Mouse (Mus musculus) intestine, postnatal 0 days (tissue): ENCODE results near the gene Leo1. TPM values are rescaled to one million over a fixed set of nuclear protein-coding genes. Genes with fewer than 3 reads are reported as not detected.

ENCODE experiments used
- ATAC-seq: fragments of 200-750 bp; cut with Nextera tagmentation; 2 replicates; pipeline ENCODE4 v1.8.0; 2017; ENCODE audit warnings: mild to moderate bottlenecking, moderate TSS enrichment, moderate library complexity
- H3K27ac ChIP-seq: fragments of 300-500 bp; sonication (generic); 2 replicates; pipeline ENCODE4 v1.5.1; 2014; ENCODE audit warnings: mild to moderate bottlenecking, low read depth, low read length, moderate library complexity
- H3K27me3 ChIP-seq: fragments of 300-500 bp; sonication (generic); replicated peaks from 2 replicates; pipeline ENCODE4 v1.6.1; 2014; ENCODE audit warnings: low read length, mixed read lengths; ENCODE audit not compliant: control insufficient read depth, insufficient read depth
- H3K36me3 ChIP-seq: fragments of 300-500 bp; sonication (generic); 2 replicates; pipeline ENCODE4 v1.6.1; 2014; ENCODE audit warnings: mild to moderate bottlenecking, moderate library complexity; ENCODE audit not compliant: control insufficient read depth, insufficient read depth
- H3K4me1 ChIP-seq: fragments of 300-500 bp; sonication (generic); replicated peaks from 2 replicates; pipeline ENCODE4 v1.6.1; 2014; ENCODE audit warnings: antibody characterized with exemption, low read length, mixed read lengths; ENCODE audit not compliant: control insufficient read depth, insufficient read depth
- H3K4me2 ChIP-seq: fragments of 300-500 bp; sonication (generic); replicated peaks from 2 replicates; pipeline ENCODE4 v1.6.1; 2014; ENCODE audit warnings: low read depth, mild to moderate bottlenecking, moderate library complexity
- H3K4me3 ChIP-seq: fragments of 300-500 bp; sonication (generic); 2 replicates; pipeline ENCODE4 v1.5.1; 2014; ENCODE audit warnings: low read depth, low read length
- H3K9ac ChIP-seq: fragments of 300-500 bp; sonication (generic); 2 replicates; pipeline ENCODE4 v1.6.1; 2014; ENCODE audit warnings: mild to moderate bottlenecking, low read depth, low read length
- H3K9me3 ChIP-seq: fragments of 300-500 bp; sonication (generic); 2 replicates; pipeline ENCODE4 v1.6.1; 2016; ENCODE audit warnings: mixed run types; ENCODE audit not compliant: control insufficient read depth
- CTCF ChIP-seq: sonication (generic); IDR thresholded peaks from 2 replicates; pipeline ENCODE4 v1.5.1; 2016; ENCODE audit warnings: low read depth, mild to moderate bottlenecking, control low read depth, antibody characterized with exemption, moderate library complexity
- WGBS: fragments of 180-500 bp; shearing (Covaris S2); extraction: QIAGEN DNeasy Blood & Tissue Kit; methylation state at CpG from one replicate; pipeline ENCODE4 v1.1.7; 2014; 5-methylcytosine and 5-hydroxymethylcytosine counted together
- polyA plus RNA-seq: library from polyadenylated mRNA; unstranded; fragments of >200 nt; fragmentation: Nextera tagmentation; extraction: Ambion mirVana; gene quantifications from 2 replicates; pipeline ENCODE4 v1.2.1, GENCODE M21; 2015

Leo1 gene
- polyA plus RNA-seq, 1 experiment from 2014 or later, result 14.7 TPM

DNA sequence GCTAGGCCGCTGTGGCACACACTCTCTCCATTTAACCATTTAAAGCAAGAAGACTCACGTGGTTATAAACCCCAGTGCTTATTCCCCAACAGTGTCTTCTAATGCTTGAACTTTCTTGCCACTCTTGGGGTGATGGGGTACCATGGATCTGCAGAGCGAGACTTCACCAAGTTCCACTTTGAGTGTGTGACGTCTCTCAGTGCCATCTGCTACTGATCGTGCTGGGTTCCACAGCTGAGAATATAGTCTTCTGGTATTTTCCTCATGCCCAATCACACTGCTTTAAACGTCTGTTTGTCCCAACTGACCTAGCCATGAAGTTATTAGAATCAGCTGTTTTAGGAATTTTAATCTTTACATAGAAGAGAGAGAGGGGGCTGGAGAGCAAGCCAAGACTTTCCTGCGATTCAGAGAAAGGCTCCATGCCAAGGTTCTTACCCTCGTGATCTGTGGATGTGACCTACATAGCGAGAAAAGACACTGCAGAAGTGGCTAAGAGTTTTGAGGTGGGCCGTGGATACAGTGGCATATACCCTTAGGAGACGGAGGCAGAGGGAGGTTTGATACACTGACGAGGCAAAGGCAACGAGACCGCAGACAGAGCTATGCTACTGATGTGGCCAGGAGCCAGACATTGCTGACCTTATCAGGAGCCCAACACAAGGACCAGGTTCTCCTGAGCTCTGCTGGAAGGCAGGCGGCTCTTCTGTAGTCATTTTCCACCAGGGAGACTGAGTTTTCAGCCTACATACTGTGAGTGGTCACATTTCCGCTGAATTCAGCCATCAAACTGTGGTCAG lies 10.3 kb upstream of the Leo1 start:
- WGBS, result 73% methylated on average over 16 of the region's 16 CpGs

DNA sequence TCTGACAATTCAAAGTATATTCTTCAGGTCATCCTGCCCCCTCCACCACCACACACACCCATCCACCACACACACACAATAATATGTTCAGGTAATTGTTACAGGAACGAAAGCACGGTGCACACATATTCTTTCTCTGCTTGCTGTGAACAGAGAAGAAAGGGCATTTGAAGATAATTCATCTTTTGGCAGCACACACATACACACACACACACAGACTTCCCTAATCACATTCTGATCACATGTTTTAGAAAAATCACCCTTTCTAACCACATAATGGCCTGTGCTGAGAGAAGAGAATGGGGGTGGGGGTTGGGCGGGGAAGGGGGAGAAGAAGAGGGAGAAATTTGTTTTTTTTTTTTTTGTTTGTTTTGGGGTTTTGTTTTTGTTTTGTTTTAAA lies 8.6 kb upstream of the Leo1 start:
- H3K36me3 ChIP-seq, result no peaks in the 10 kb centered on the region
- H3K4me3 ChIP-seq, result no peak overlapping the region
- H3K9ac ChIP-seq, result no peak overlapping the region
- H3K27me3 ChIP-seq, result no peaks in the 10 kb centered on the region
- no peak for TF ChIP-seq CTCF
- H3K4me1 ChIP-seq, result no peaks in the 10 kb centered on the region
- 84% methylated on average over 3 of the region's 3 CpGs for whole genome bisulfite sequencing
- ATAC-seq, result no peak
- no peak overlapping the region for H3K27ac ChIP-seq
- H3K4me2 ChIP-seq, result no peak overlapping the region
- H3K9me3 ChIP-seq, result no peaks in the 10 kb centered on the region

More for the DNA sequence above, 10.3 kb upstream of the Leo1 start:
- ATAC-seq, result no peak
- no peak overlapping the region for H3K4me2 ChIP-seq
- no peak overlapping the region for H3K27ac ChIP-seq
- H3K9me3 ChIP-seq, result no peaks in the 10 kb centered on the region
- no peak overlapping the region for H3K4me3 ChIP-seq
- H3K36me3 ChIP-seq, result no peaks in the 10 kb centered on the region
- no peaks in the 10 kb centered on the region for H3K4me1 ChIP-seq
- H3K9ac ChIP-seq, result no peak overlapping the region
- no peak for TF ChIP-seq CTCF
- H3K27me3 ChIP-seq, result no peaks in the 10 kb centered on the region

DNA sequence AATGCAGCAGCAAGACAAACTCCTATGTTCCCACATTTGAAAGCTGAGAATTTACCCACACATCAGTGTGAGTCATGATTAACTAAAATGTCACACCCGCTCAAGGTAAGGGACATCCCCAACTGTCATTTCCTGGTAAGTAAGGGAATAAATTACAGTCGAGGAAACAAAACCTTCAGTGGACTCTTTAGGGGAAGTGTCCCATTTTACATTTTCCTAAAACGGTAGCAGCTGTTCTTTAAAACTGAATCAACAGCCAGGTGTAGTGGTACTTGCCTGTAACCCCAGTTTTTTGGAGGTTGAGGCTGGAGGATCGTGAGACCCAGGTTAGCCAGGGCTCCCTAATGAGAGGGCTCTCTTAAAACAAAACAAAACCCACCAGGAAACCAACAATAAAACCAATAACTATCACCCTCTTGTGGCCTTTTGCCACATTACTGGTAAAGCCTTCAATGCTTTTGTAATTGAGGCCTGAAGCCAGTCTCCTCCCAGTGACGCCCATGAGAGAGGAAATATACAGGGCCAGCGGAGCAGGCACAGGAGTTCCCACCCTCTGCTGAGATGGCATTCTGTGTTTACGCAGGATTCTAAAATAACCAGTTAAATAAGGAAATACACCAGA lies 7.0 kb upstream of the Leo1 start:
- H3K27me3 ChIP-seq, result no peaks in the 10 kb centered on the region
- WGBS, result 46% methylated on average over 7 of the region's 7 CpGs
- no peak overlapping the region for H3K27ac ChIP-seq
- no peaks in the 10 kb centered on the region for H3K4me1 ChIP-seq
- H3K9ac ChIP-seq, result no peak overlapping the region
- H3K9me3 ChIP-seq, result no peaks in the 10 kb centered on the region
- H3K4me2 ChIP-seq, result no peak overlapping the region
- no peaks in the 10 kb centered on the region for H3K36me3 ChIP-seq
- ATAC-seq, result no peak; the same call in 1 of the 2 replicates
- TF ChIP-seq CTCF, result peak; percentile 70
- H3K4me3 ChIP-seq, result no peak overlapping the region

DNA sequence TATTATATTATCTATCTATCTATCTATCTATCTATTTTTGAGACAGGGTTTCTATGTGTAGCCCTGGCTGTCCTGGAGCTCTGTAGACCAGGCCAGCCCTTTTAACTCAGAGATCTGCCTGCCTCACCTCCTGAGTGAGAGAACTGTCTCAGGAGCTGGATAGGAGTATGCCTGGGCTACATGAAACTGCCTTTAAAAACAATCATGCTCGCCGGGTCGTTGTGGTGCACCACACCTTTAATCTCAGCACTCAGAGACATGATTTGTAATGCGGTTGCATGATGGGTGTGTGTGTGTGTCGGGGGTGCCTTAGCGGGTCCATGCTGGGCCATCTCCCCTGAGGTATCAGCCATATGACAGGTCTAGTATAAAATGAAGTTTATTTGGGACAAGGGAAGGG lies 6.5 kb upstream of the Leo1 start:
- H3K4me3 ChIP-seq, result no peak overlapping the region
- no peaks in the 10 kb centered on the region for H3K9me3 ChIP-seq
- ATAC-seq, result no peak
- TF ChIP-seq CTCF, result no peak
- no peak overlapping the region for H3K27ac ChIP-seq
- WGBS, result 76% methylated on average over 6 of the region's 6 CpGs
- H3K4me1 ChIP-seq, result no peaks in the 10 kb centered on the region
- no peaks in the 10 kb centered on the region for H3K36me3 ChIP-seq
- no peak overlapping the region for H3K9ac ChIP-seq
- no peaks in the 10 kb centered on the region for H3K27me3 ChIP-seq
- no peak overlapping the region for H3K4me2 ChIP-seq

DNA sequence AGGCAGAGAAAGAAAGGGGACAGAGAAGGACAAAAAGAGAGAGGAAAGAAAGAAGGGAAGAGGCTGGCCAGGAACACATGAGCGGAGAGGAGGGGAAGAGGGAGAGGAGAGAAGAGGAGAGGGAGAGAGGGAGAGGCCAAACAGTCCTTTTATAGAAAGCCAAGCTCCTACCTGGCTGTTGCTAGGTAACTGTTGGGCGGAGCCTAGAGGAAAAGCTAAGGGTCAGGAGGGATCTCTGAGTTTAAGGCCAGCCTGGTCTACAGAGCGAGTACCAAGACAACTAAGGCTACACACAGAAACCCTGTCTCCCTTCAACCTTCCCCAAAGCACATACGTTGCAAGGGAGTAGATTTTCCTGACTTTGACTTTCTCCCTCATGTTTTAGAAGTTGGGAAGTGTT lies 6.0 kb upstream of the Leo1 start:
- 84% methylated on average over 4 of the region's 4 CpGs for WGBS
- no peak overlapping the region for H3K4me3 ChIP-seq
- H3K27ac ChIP-seq, result no peak overlapping the region
- no peak overlapping the region for H3K4me2 ChIP-seq
- TF ChIP-seq CTCF, result no peak
- H3K4me1 ChIP-seq, result no peaks in the 10 kb centered on the region
- H3K9me3 ChIP-seq, result no peaks in the 10 kb centered on the region
- no peaks in the 10 kb centered on the region for H3K36me3 ChIP-seq
- no peak for ATAC-seq
- no peak overlapping the region for H3K9ac ChIP-seq
- no peaks in the 10 kb centered on the region for H3K27me3 ChIP-seq

DNA sequence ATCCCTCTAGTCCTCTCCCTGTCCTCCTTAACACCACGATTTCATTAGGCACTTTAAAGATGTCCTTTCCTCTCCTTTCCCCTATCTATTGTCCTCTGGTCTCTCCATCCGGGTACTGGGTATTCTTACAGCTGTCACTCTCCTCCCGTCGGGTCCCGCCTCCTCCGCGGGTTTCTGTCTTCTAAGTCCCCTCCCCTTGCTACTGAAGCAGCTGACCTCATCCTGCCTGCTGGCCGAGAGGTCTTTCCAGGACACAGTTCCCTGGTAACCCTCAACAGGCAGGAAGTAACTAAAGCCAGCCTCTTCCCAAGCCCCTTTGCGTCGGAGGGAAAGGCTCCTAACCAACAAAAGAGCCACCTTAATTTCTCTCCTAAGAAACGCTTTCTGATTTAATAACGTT lies 5.4 kb upstream of the Leo1 start:
- peak overlapping the region; percentile 13; the same call in 1 of the 2 replicates for H3K4me2 ChIP-seq

More for the DNA sequence above, 5.4 kb upstream of the Leo1 start:
- peak; percentile 70 for ATAC-seq
- no peak for TF ChIP-seq CTCF
- H3K27ac ChIP-seq, result no peak overlapping the region
- WGBS, result 6% methylated on average over 12 of the region's 12 CpGs
- no peak overlapping the region for H3K9ac ChIP-seq
- H3K4me1 ChIP-seq, result no peaks in the 10 kb centered on the region
- no peaks in the 10 kb centered on the region for H3K36me3 ChIP-seq
- no peak overlapping the region for H3K4me3 ChIP-seq
- no peaks in the 10 kb centered on the region for H3K9me3 ChIP-seq
- H3K27me3 ChIP-seq, result no peaks in the 10 kb centered on the region
